Mouse (Mus musculus) Patski (cell line): ENCODE data around the gene Btf3. TPM values are rescaled to one million over a fixed set of nuclear protein-coding genes. Genes with fewer than 3 reads are reported as not detected.

ENCODE experiments used
- ATAC-seq: fragments of 100-300 bp; one replicate; pipeline ENCODE4 v1.8.0; 2021
- CTCF ChIA-PET: fragments of 350-600 bp; sonication (Branson Sonifier 250); formaldehyde crosslinking; loops from one replicate; lab custom pipeline; 2022; ENCODE audit warnings: inconsistent platforms; lab: Charles Lee
- POLR2A ChIA-PET: fragments of 350-600 bp; sonication (Branson Sonifier 250); formaldehyde crosslinking; loops from one replicate; lab custom pipeline; 2022; ENCODE audit warnings: antibody characterized with exemption, inconsistent platforms; lab: Charles Lee
- DNase-seq: peaks from one replicate; pipeline ENCODE4 v3.0.0-alpha.2; 2011; ENCODE audit warnings: low read depth, low spot score
- H3K27me3 ChIP-seq: fragments of 371-371 bp; one replicate; pipeline ENCODE4 v1.5.1; 2021
- CTCF ChIP-seq: fragments of 100-300 bp; IDR thresholded peaks from one replicate; pipeline ENCODE4 v1.5.1; 2021
- in situ Hi-C: fragments of 300-500 bp; cut with MboI; formaldehyde crosslinking; loops from 3 replicates; pipeline ENCODE4 v1.11.1; 2018; ENCODE audit warnings: low pct_unique_long_range_greater_than_20kb, mixed read lengths
- polyA plus RNA-seq: library from polyadenylated mRNA; unstranded; gene quantifications from one replicate; pipeline ENCODE4 v1.2.3, GENCODE M21; 2021

The Btf3 gene
- polyA plus RNA-seq, 1 experiment from 2014 or later = 751 TPM

GRCm38 (mm10) chr13:98308004-98308403 is 8.8 kb downstream of the Btf3 start:
- DNase-seq (no peak), ATAC-seq (no peak)
- no peaks in the 10 kb centered on the region for H3K27me3 ChIP-seq
- in situ Hi-C loops = no loop called here
- ChIA-PET POLR2A (interaction anchor here (0.5 to 1.0 kb wide), 2 partner anchors 9 to 663 kb away, joined by 4 to 5 read pairs; partner anchors contain the start of gene Btf3), CTCF (interaction anchor here (1.4 to 1.7 kb wide), 2 partner anchors 9 to 14 kb away, joined by 3 to 5 read pairs; no protein-coding TSS in a partner anchor)
- no peak for TF ChIP-seq CTCF

GRCm38 (mm10) chr13:98306852-98307475 is 9.8 kb downstream of the Btf3 start:
- CTCF ChIA-PET = interaction anchor here (0.7 kb wide), 1 partner anchor 8 kb away, joined by 3 read pairs; no protein-coding TSS in a partner anchor
- in situ Hi-C loops = no loop called here

GRCm38 (mm10) chr13:98306393-98306792 is 10.4 kb downstream of the Btf3 start:
- CTCF ChIA-PET = no interaction called here
- in situ Hi-C loops = no loop called here
- no peak for ATAC-seq
- DNase-seq = no peak
- TF ChIP-seq CTCF = no peak
- POLR2A ChIA-PET = interaction anchor here (0.5 kb wide), 1 partner anchor 16 kb away, joined by 5 read pairs; no protein-coding TSS in a partner anchor
- no peaks in the 10 kb centered on the region for H3K27me3 ChIP-seq

More at GRCm38 (mm10) chr13:98306852-98307475, 9.8 kb downstream of the Btf3 start:
- ATAC-seq = no peak
- DNase-seq = no peak
- POLR2A ChIA-PET = no interaction called here
- no peaks in the 10 kb centered on the region for H3K27me3 ChIP-seq
- TF ChIP-seq CTCF = no peak

- no peak for TF ChIP-seq CTCF
- DNase-seq (no peak), ATAC-seq (no peak)
- CTCF ChIA-PET = interaction anchor here (0.8 kb wide), 1 partner anchor 12 kb away, joined by 3 read pairs; no protein-coding TSS in a partner anchor
- H3K27me3 ChIP-seq = no peaks in the 10 kb centered on the region
- in situ Hi-C loops = no loop called here
- POLR2A ChIA-PET = no interaction called here
These were observed 11.5 kb downstream of the Btf3 start for GRCm38 (mm10) chr13:98305257-98305656.

- POLR2A ChIA-PET = no interaction called here
- peak; percentile 74 for TF ChIP-seq CTCF
- CTCF ChIA-PET = interaction anchor here (0.7 to 2.0 kb wide), 12 partner anchors 8 to 268 kb away, joined by 3 to 7 read pairs (median 4); partner anchors contain the start of gene Gm21976
- in situ Hi-C loops = no loop called here
- DNase-seq (peak; percentile 25), ATAC-seq (peak; percentile 54)
- H3K27me3 ChIP-seq = no peaks in the 10 kb centered on the region
These were observed 17.7 kb downstream of the Btf3 start for GRCm38 (mm10) chr13:98298833-98299758.

- ChIA-PET CTCF (interaction anchor here (0.8 to 2.0 kb wide), 10 partner anchors 9 to 267 kb away, joined by 3 to 7 read pairs (median 5); partner anchors contain the start of gene Gm21976), POLR2A (interaction anchor here (0.7 kb wide), 1 partner anchor 609 kb away, joined by 3 read pairs; no protein-coding TSS in a partner anchor)
- DNase-seq (no peak), ATAC-seq (no peak)
- in situ Hi-C loops = no loop called here
- peak; percentile 59 for TF ChIP-seq CTCF
- no peaks in the 10 kb centered on the region for H3K27me3 ChIP-seq
These were observed 18.8 kb downstream of the Btf3 start for GRCm38 (mm10) chr13:98297883-98298482.

- CTCF ChIA-PET = interaction anchor here (1.0 kb wide), 1 partner anchor 10 kb away, joined by 4 read pairs; no protein-coding TSS in a partner anchor
- no peak for ATAC-seq
- H3K27me3 ChIP-seq = no peaks in the 10 kb centered on the region
- in situ Hi-C loops = no loop called here
- no peak for DNase-seq
- TF ChIP-seq CTCF = no peak
- POLR2A ChIA-PET = interaction anchor here (0.6 kb wide), 1 partner anchor 743 kb away, joined by 3 read pairs; no protein-coding TSS in a partner anchor
These were observed 20.7 kb downstream of the Btf3 start for GRCm38 (mm10) chr13:98296072-98296471.

GRCm38 (mm10) chr13:98291712-98292111 is 25.1 kb downstream of the Btf3 start:
- no peaks in the 10 kb centered on the region for H3K27me3 ChIP-seq
- TF ChIP-seq CTCF = no peak
- POLR2A ChIA-PET = interaction anchor here (0.6 kb wide), 1 partner anchor 644 kb away, joined by 3 read pairs; no protein-coding TSS in a partner anchor
- DNase-seq = no peak
- in situ Hi-C loops = no loop called here
- CTCF ChIA-PET = no interaction called here
- ATAC-seq = no peak

- CTCF ChIA-PET = interaction anchor here (1.5 kb wide), 1 partner anchor 48 kb away, joined by 3 read pairs; no protein-coding TSS in a partner anchor
- POLR2A ChIA-PET = no interaction called here
- DNase-seq (no peak), ATAC-seq (no peak)
- TF ChIP-seq CTCF = peak; percentile 55
- in situ Hi-C loops = no loop called here
- no peaks in the 10 kb centered on the region for H3K27me3 ChIP-seq
These were observed 26.1 kb downstream of the Btf3 start for GRCm38 (mm10) chr13:98290719-98291118.
